In genomic region chr13:81828486-81828885, GRCm38 (mm10) we compare ENCODE assay signal across 13 mouse cellular contexts. TPM values are rescaled to one million over a fixed set of nuclear protein-coding genes. Genes with fewer than 3 reads are reported as not detected.
DNase-seq lines count a peak whose midpoint lies in the region; ATAC-seq and TF ChIP-seq lines count a peak whose summit lies in the region.
"Had no signal": no experiment of that assay in that cellular context is flagged by ENCODE, and none has a peak within 500 bp of the region (broad histone marks: within the 10 kb centered on the region; RNA-seq: fewer than 3 reads in every experiment).

No protein-coding gene starts in this region.

- no peak overlapping the region for H3K4me2 ChIP-seq in intestine, embryonic 14.5 days (ENCODE audit: low read length)
- H3K4me2 ChIP-seq in intestine, postnatal 0 days (replicated peaks; ENCODE audit: low read depth): no peak overlapping the region
- no peak overlapping the region for H3K4me2 ChIP-seq in forebrain, embryonic 15.5 days (replicated peaks)
- no peak overlapping the region for H3K4me2 ChIP-seq in neural tube, embryonic 15.5 days
- H3K4me2 ChIP-seq in kidney, embryonic 16.5 days (replicated peaks; ENCODE audit: low read depth, low read length): no peak overlapping the region
- H3K4me2 ChIP-seq: limb, embryonic 13.5 days had no signal

- 37% methylated on average over 6 of the region's 6 CpGs for WGBS in intestine, embryonic 14.5 days
- 56% methylated on average over 6 of the region's 6 CpGs for WGBS in intestine, postnatal 0 days
- 16% methylated on average over 6 of the region's 6 CpGs for WGBS in forebrain, embryonic 15.5 days
- WGBS in neural tube, embryonic 15.5 days: 37% methylated on average over 6 of the region's 6 CpGs
- 54% methylated on average over 6 of the region's 6 CpGs for WGBS in kidney, embryonic 16.5 days

- H3K4me1 ChIP-seq in intestine, embryonic 14.5 days (replicated peaks; ENCODE audit: control insufficient read depth, insufficient read depth, low read length): peaks cover 6% of the 10 kb centered on the region; the same call in 1 of the 2 replicates
- no peaks in the 10 kb centered on the region for H3K4me1 ChIP-seq in intestine, postnatal 0 days (replicated peaks; ENCODE audit: control insufficient read depth, insufficient read depth, low read length)
- H3K4me1 ChIP-seq in forebrain, embryonic 15.5 days: peaks cover 14% of the 10 kb centered on the region
- no peaks in the 10 kb centered on the region for H3K4me1 ChIP-seq in neural tube, embryonic 15.5 days
- no peaks in the 10 kb centered on the region; the same call in 1 of the 2 replicates for H3K4me1 ChIP-seq in kidney, embryonic 16.5 days (ENCODE audit: insufficient read depth, low read length)
- H3K4me1 ChIP-seq: heart, embryonic 10.5 days; limb, embryonic 13.5 days; megakaryocyte, embryonic 14.5 days had no signal

- no peaks in the 10 kb centered on the region for H3K27me3 ChIP-seq in intestine, embryonic 14.5 days (replicated peaks; ENCODE audit: control insufficient read depth, insufficient read depth, low read length)
- no peaks in the 10 kb centered on the region for H3K27me3 ChIP-seq in intestine, postnatal 0 days (replicated peaks; ENCODE audit: control insufficient read depth, insufficient read depth, low read length)
- no peaks in the 10 kb centered on the region for H3K27me3 ChIP-seq in forebrain, embryonic 15.5 days
- H3K27me3 ChIP-seq in neural tube, embryonic 15.5 days (replicated peaks): no peaks in the 10 kb centered on the region
- no peaks in the 10 kb centered on the region for H3K27me3 ChIP-seq in kidney, embryonic 16.5 days (ENCODE audit: insufficient read depth, low read length)
- H3K27me3 ChIP-seq: limb, embryonic 13.5 days; megakaryocyte, embryonic 14.5 days had no signal

- H3K9me3 ChIP-seq in intestine, embryonic 14.5 days (ENCODE audit: control insufficient read depth, low read length): no peaks in the 10 kb centered on the region
- no peaks in the 10 kb centered on the region for H3K9me3 ChIP-seq in intestine, postnatal 0 days (ENCODE audit: control insufficient read depth)
- H3K9me3 ChIP-seq in forebrain, embryonic 15.5 days: no peaks in the 10 kb centered on the region
- no peaks in the 10 kb centered on the region for H3K9me3 ChIP-seq in neural tube, embryonic 15.5 days (replicated peaks)
- 0 out of 2 replicates have a peak, but pooled peaks cover 3% of the 10 kb centered on the region for H3K9me3 ChIP-seq in kidney, embryonic 16.5 days (ENCODE audit: low read length)
- H3K9me3 ChIP-seq: heart, embryonic 10.5 days; limb, embryonic 13.5 days; megakaryocyte, embryonic 14.5 days had no signal

- no peak overlapping the region for H3K4me3 ChIP-seq in intestine, embryonic 14.5 days (ENCODE audit: low read depth, low read length)
- no peak overlapping the region for H3K4me3 ChIP-seq in intestine, postnatal 0 days (ENCODE audit: low read depth, low read length)
- no peak overlapping the region for H3K4me3 ChIP-seq in forebrain, embryonic 15.5 days
- H3K4me3 ChIP-seq in neural tube, embryonic 15.5 days (replicated peaks): no peak overlapping the region
- H3K4me3 ChIP-seq in kidney, embryonic 16.5 days (ENCODE audit: low read length): no peak overlapping the region
- H3K4me3 ChIP-seq: heart, embryonic 10.5 days; limb, embryonic 13.5 days; megakaryocyte, embryonic 14.5 days had no signal

- no peak for ATAC-seq in intestine, embryonic 14.5 days (replicated peaks; ENCODE audit: low FRiP score, low TSS enrichment, low read depth)
- no peak for ATAC-seq in intestine, postnatal 0 days
- ATAC-seq in forebrain, embryonic 15.5 days (replicated peaks): peak; percentile 87
- peak; percentile 79 for ATAC-seq in neural tube, embryonic 15.5 days (ENCODE audit: low FRiP score)
- no peak for ATAC-seq in kidney, embryonic 16.5 days (ENCODE audit: low FRiP score, low TSS enrichment)
- ATAC-seq: CD4-positive, CD25-positive, alpha-beta regulatory T cell, adult 4 months had no signal

- 0 out of 2 replicates have a peak overlapping the region, but pooled peaks have one; percentile 22 for H3K27ac ChIP-seq in intestine, embryonic 14.5 days (ENCODE audit: low read depth)
- H3K27ac ChIP-seq in intestine, postnatal 0 days (ENCODE audit: low read depth, low read length): no peak overlapping the region
- peak overlapping the region; percentile 79 for H3K27ac ChIP-seq in forebrain, embryonic 15.5 days (replicated peaks)
- H3K27ac ChIP-seq in neural tube, embryonic 15.5 days (replicated peaks): no peak overlapping the region
- no peak overlapping the region for H3K27ac ChIP-seq in kidney, embryonic 16.5 days (ENCODE audit: low read length)
- H3K27ac ChIP-seq: heart, embryonic 10.5 days; limb, embryonic 13.5 days had no signal

- no peak for TF ChIP-seq CTCF in intestine, postnatal 0 days (IDR thresholded peaks at IDR 0.05; ENCODE audit: low read depth)

- H3K36me3 ChIP-seq in intestine, embryonic 14.5 days (ENCODE audit: control insufficient read depth, insufficient read depth, low read length): no peaks in the 10 kb centered on the region
- H3K36me3 ChIP-seq in intestine, postnatal 0 days (ENCODE audit: control insufficient read depth, insufficient read depth): no peaks in the 10 kb centered on the region
- H3K36me3 ChIP-seq in forebrain, embryonic 15.5 days: no peaks in the 10 kb centered on the region
- H3K36me3 ChIP-seq in neural tube, embryonic 15.5 days: no peaks in the 10 kb centered on the region
- H3K36me3 ChIP-seq in kidney, embryonic 16.5 days (ENCODE audit: insufficient read depth, low read length): no peaks in the 10 kb centered on the region
- H3K36me3 ChIP-seq: heart, embryonic 10.5 days; limb, embryonic 13.5 days had no signal

- DNase-seq in intestine, embryonic 14.5 days (ENCODE audit: low spot score): no peak
- DNase-seq in left cerebral cortex, adult 11 months (ENCODE audit: low spot score): peak; percentile 40
- no peak for DNase-seq in lung, postnatal 14 days
- DNase-seq in kidney, postnatal 4 days: no peak
- DNase-seq: kidney, adult 18-20 months had no signal

- no peak overlapping the region for H3K9ac ChIP-seq in intestine, embryonic 14.5 days (ENCODE audit: low read length)
- H3K9ac ChIP-seq in intestine, postnatal 0 days (ENCODE audit: low read depth, low read length): no peak overlapping the region
- H3K9ac ChIP-seq in forebrain, embryonic 15.5 days (replicated peaks): no peak overlapping the region
- H3K9ac ChIP-seq in neural tube, embryonic 15.5 days (replicated peaks): no peak overlapping the region
- H3K9ac ChIP-seq in kidney, embryonic 16.5 days (replicated peaks; ENCODE audit: low read length): no peak overlapping the region
- H3K9ac ChIP-seq: limb, embryonic 13.5 days had no signal

RNA-seq across cellular contexts. Expression of gene Cetn3, which starts 45.6 kb away (rescaled TPM):
- polyA plus RNA-seq in intestine, embryonic 14.5 days (2014; fragmentation: Nextera tagmentation; extraction: Ambion mirVana): 213 and 224 TPM in 2 replicates
- 130 and 136 TPM in 2 replicates for polyA plus RNA-seq in intestine, postnatal 0 days (2015; fragmentation: Nextera tagmentation; extraction: Ambion mirVana)
- polyA plus RNA-seq in forebrain, embryonic 15.5 days (2015; fragmentation: Nextera tagmentation; extraction: Ambion mirVana): 266 and 271 TPM in 2 replicates
- 212 and 218 TPM in 2 replicates for polyA plus RNA-seq in neural tube, embryonic 15.5 days (2015; fragmentation: Nextera tagmentation; extraction: Ambion mirVana)
- 194 and 196 TPM in 2 replicates for polyA plus RNA-seq in kidney, embryonic 16.5 days (2015; fragmentation: Nextera tagmentation; extraction: Ambion mirVana)

Comparison
In these comparisons a context has a peak if more than half of its experiments do, and no peak if none do; other contexts are left out.
1. H3K27ac ChIP-seq: peak in intestine, embryonic 14.5 days (single experiment) and forebrain, embryonic 15.5 days (single experiment); none in intestine, postnatal 0 days (single experiment), neural tube, embryonic 15.5 days (single experiment) and kidney, embryonic 16.5 days (single experiment).
2. ATAC-seq: peak in forebrain, embryonic 15.5 days (single experiment) and neural tube, embryonic 15.5 days (single experiment); none in intestine, embryonic 14.5 days (single experiment), intestine, postnatal 0 days (single experiment) and kidney, embryonic 16.5 days (single experiment).